Mouse (Mus musculus) MEL (cell line): ENCODE measurements around the gene Akr1e1. TPM values are rescaled to one million over a fixed set of nuclear protein-coding genes. Genes with fewer than 3 reads are reported as not detected.

Source experiments
- DNase-seq: peaks from one replicate; pipeline ENCODE4 v3.0.0; 2011; ENCODE audit warnings: low read depth, low spot score
- H3K27ac ChIP-seq: 2 replicates; pipeline ENCODE4 v1.5.1; 2012; ENCODE audit warnings: low read depth, mild to moderate bottlenecking, control low read depth, low read length, moderate library complexity; ENCODE audit not compliant: control insufficient read depth
- H3K27me3 ChIP-seq, 2 experiments: fragments of 150-350 bp in 1 of 2; sonication (generic) in 1 of 2; 2 replicates each; pipeline ENCODE4 v1.6.1; 2012; ENCODE audit warnings: low read length in 2 of 2, mild to moderate bottlenecking in 2 of 2, improper control_type of control experiment in 1 of 2, moderate library complexity in 1 of 2; ENCODE audit not compliant: insufficient read depth in 2 of 2, control insufficient read depth in 1 of 2
- H3K36me3 ChIP-seq, 2 experiments: 2 replicates each; pipeline ENCODE4 v1.6.1; 2012 to 2014; ENCODE audit warnings: low read length in 2 of 2, improper control_type of control experiment in 1 of 2, inconsistent platforms in 1 of 2, mild to moderate bottlenecking in 1 of 2; ENCODE audit not compliant: insufficient read depth in 2 of 2, control insufficient read depth in 1 of 2
- H3K4me1 ChIP-seq, 2 experiments: fragments of 150-350 bp in 1 of 2; sonication (generic) in 1 of 2; 2 replicates each; pipeline ENCODE4 v1.6.1; 2012; ENCODE audit warnings: low read length in 2 of 2, improper control_type of control experiment in 1 of 2, mild to moderate bottlenecking in 1 of 2; ENCODE audit not compliant: insufficient read depth in 2 of 2, control insufficient read depth in 1 of 2
- H3K4me3 ChIP-seq, 2 experiments: fragments of 150-350 bp in 1 of 2; sonication (generic) in 1 of 2; 2 replicates each; pipeline ENCODE4 v1.5.1; 2012; ENCODE audit warnings: low read depth in 2 of 2, low read length in 2 of 2, mild to moderate bottlenecking in 2 of 2, moderate library complexity in 2 of 2, control low read depth in 1 of 2, improper control_type of control experiment in 1 of 2; ENCODE audit not compliant: control insufficient read depth in 1 of 2, insufficient read depth in 1 of 2
- H3K79me2 ChIP-seq: 2 replicates; pipeline ENCODE4 v1.6.1; 2012; ENCODE audit warnings: mild to moderate bottlenecking, low read length, moderate library complexity; ENCODE audit not compliant: control insufficient read depth, poor library complexity, insufficient read depth
- H3K9ac ChIP-seq: 2 replicates; pipeline ENCODE4 v1.6.1; 2012; ENCODE audit warnings: low read depth, mild to moderate bottlenecking, control low read depth, low read length, moderate library complexity; ENCODE audit not compliant: control insufficient read depth, poor library complexity, severe bottlenecking
- H3K9me3 ChIP-seq: fragments of 150-350 bp; sonication (generic); replicated peaks from 2 replicates; pipeline ENCODE4 v1.6.1; 2012; ENCODE audit warnings: mild to moderate bottlenecking, low read length, improper control_type of control experiment, moderate library complexity; ENCODE audit not compliant: insufficient read depth
- BHLHE40 ChIP-seq: IDR thresholded peaks from 2 replicates; pipeline ENCODE4 v1.6.1; 2012; ENCODE audit warnings: low read depth, mild to moderate bottlenecking, inconsistent platforms, low read length, improper control_type of control experiment, borderline replicate concordance
- CHD1 ChIP-seq: IDR thresholded peaks from 2 replicates; pipeline ENCODE4 v1.6.1; 2012; ENCODE audit warnings: low read depth, mild to moderate bottlenecking, inconsistent platforms, low read length, improper control_type of control experiment
- CHD2 ChIP-seq: IDR thresholded peaks from 2 replicates; pipeline ENCODE4 v1.6.1; 2011; ENCODE audit warnings: low read length, improper control_type of control experiment
- EP300 ChIP-seq, 2 experiments: IDR thresholded peaks; 2 replicates each; pipeline ENCODE4 v1.6.1; 2011; ENCODE audit warnings: improper control_type of control experiment in 2 of 2, low read length in 2 of 2, low read depth in 1 of 2, mild to moderate bottlenecking in 1 of 2
- ETS1 ChIP-seq: IDR thresholded peaks from 2 replicates; pipeline ENCODE4 v1.6.1; 2012; ENCODE audit warnings: low read depth, mild to moderate bottlenecking, inconsistent platforms, low read length, improper control_type of control experiment, moderate library complexity
- GATA1 ChIP-seq: IDR thresholded peaks from 2 replicates; pipeline ENCODE4 v1.6.1; 2011; ENCODE audit warnings: low read depth, low read length, improper control_type of control experiment
- HCFC1 ChIP-seq: IDR thresholded peaks from 2 replicates; pipeline ENCODE4 v1.6.1; 2012; ENCODE audit warnings: low read depth, mild to moderate bottlenecking, inconsistent platforms, low read length, improper control_type of control experiment, moderate library complexity
- JUND ChIP-seq: IDR thresholded peaks from 2 replicates; pipeline ENCODE4 v1.6.1; 2011; ENCODE audit warnings: low read depth, mild to moderate bottlenecking, improper control_type of control experiment, low read length
- KAT2A ChIP-seq: conservative IDR thresholded peaks from 2 replicates; pipeline ENCODE4 v1.6.1; 2012; ENCODE audit warnings: low read depth, low read length, improper control_type of control experiment, inconsistent platforms
- MAX ChIP-seq: IDR thresholded peaks from 2 replicates; pipeline ENCODE4 v1.6.1; 2011; ENCODE audit warnings: low read length, improper control_type of control experiment
- MAZ ChIP-seq: IDR thresholded peaks from 2 replicates; pipeline ENCODE4 v1.6.1; 2012; ENCODE audit warnings: low read depth, mild to moderate bottlenecking, inconsistent platforms, low read length, improper control_type of control experiment
- MYB ChIP-seq: IDR thresholded peaks from 2 replicates; pipeline ENCODE4 v1.6.1; 2011; ENCODE audit warnings: mild to moderate bottlenecking, low read depth, low read length, improper control_type of control experiment
- MYC ChIP-seq: IDR thresholded peaks from 2 replicates; pipeline ENCODE4 v1.6.1; 2011; ENCODE audit warnings: low read depth, mild to moderate bottlenecking, low read length, improper control_type of control experiment, moderate library complexity
- NELFE ChIP-seq: IDR thresholded peaks from 2 replicates; pipeline ENCODE4 v1.6.1; 2011; ENCODE audit warnings: low read depth, low read length, improper control_type of control experiment
- NRF1 ChIP-seq: IDR thresholded peaks from 2 replicates; pipeline ENCODE4 v1.6.1; 2014; ENCODE audit warnings: low read depth, mild to moderate bottlenecking, inconsistent platforms, low read length, improper control_type of control experiment, moderate library complexity; ENCODE audit not compliant: poor library complexity, insufficient read depth, severe bottlenecking
- POLR2A ChIP-seq, 2 experiments: IDR thresholded peaks; 2 replicates each; pipeline ENCODE4 v1.6.1; 2011 to 2012; ENCODE audit warnings: low read length in 2 of 2, mild to moderate bottlenecking in 2 of 2, control low read depth in 1 of 2, improper control_type of control experiment in 1 of 2, low read depth in 1 of 2, moderate library complexity in 1 of 2; ENCODE audit not compliant: control insufficient read depth in 1 of 2, insufficient read depth in 1 of 2, poor library complexity in 1 of 2
- POLR2AphosphoS2 ChIP-seq: IDR thresholded peaks from 2 replicates; pipeline ENCODE4 v1.6.1; 2011; ENCODE audit warnings: low read length, improper control_type of control experiment
- POLR2AphosphoS5 ChIP-seq: IDR thresholded peaks from 2 replicates; pipeline ENCODE4 v1.6.1; 2012; ENCODE audit warnings: low read depth, borderline replicate concordance, mild to moderate bottlenecking, inconsistent platforms, low read length, moderate library complexity, mixed read lengths
- RCOR1 ChIP-seq: IDR thresholded peaks from 2 replicates; pipeline ENCODE4 v1.6.1; 2012; ENCODE audit warnings: low read depth, mild to moderate bottlenecking, inconsistent platforms, low read length, improper control_type of control experiment
- SMC3 ChIP-seq: IDR thresholded peaks from 2 replicates; pipeline ENCODE4 v1.6.1; 2011; ENCODE audit warnings: low read depth, low read length, improper control_type of control experiment
- TAL1 ChIP-seq: IDR thresholded peaks from 2 replicates; pipeline ENCODE4 v1.6.1; 2012; ENCODE audit warnings: mild to moderate bottlenecking, inconsistent platforms, low read length, moderate library complexity, mixed read lengths
- TBP ChIP-seq: IDR thresholded peaks from 2 replicates; pipeline ENCODE4 v1.8.0; 2011; ENCODE audit warnings: low read depth, low read length, improper control_type of control experiment
- UBTF ChIP-seq: IDR thresholded peaks from 2 replicates; pipeline ENCODE4 v1.6.1; 2012; ENCODE audit warnings: low read depth, mild to moderate bottlenecking, inconsistent platforms, low read length, improper control_type of control experiment, moderate library complexity, borderline replicate concordance; ENCODE audit not compliant: insufficient read depth
- ZC3H11A ChIP-seq: IDR thresholded peaks from 2 replicates; pipeline ENCODE4 v1.6.1; 2012; ENCODE audit warnings: low read depth, mild to moderate bottlenecking, inconsistent platforms, low read length, improper control_type of control experiment
- ZKSCAN1 ChIP-seq: IDR thresholded peaks from 2 replicates; pipeline ENCODE4 v1.6.1; 2012; ENCODE audit warnings: low read depth, mild to moderate bottlenecking, inconsistent platforms, low read length, improper control_type of control experiment, moderate library complexity
- ZMIZ1 ChIP-seq: IDR thresholded peaks from 2 replicates; pipeline ENCODE4 v1.6.1; 2012; ENCODE audit warnings: low read depth, mild to moderate bottlenecking, inconsistent platforms, low read length, improper control_type of control experiment, moderate library complexity
- polyA plus RNA-seq, 2 experiments: library from polyadenylated mRNA; stranded (reverse) in 1 of 2; unstranded in 1 of 2; fragments of >175 nt in 1 of 2; fragments of >200 nt in 1 of 2; gene quantifications; 2 replicates each; pipeline versions ENCODE4 v1.2.1 to v1.2.4; 2012; ENCODE audit warnings: low replicate concordance in 2 of 2, low read depth in 1 of 2; ENCODE audit not compliant: insufficient read length in 2 of 2, insufficient read depth in 1 of 2, missing spikeins in 1 of 2
- total RNA-seq: library from RNA; depleted of rRNA; stranded (reverse); fragments of 300-350 nt; gene quantifications from 2 replicates; pipeline ENCODE4 v1.2.3, GENCODE M21; 2012

Gene Akr1e1
- total and polyA plus RNA-seq, 3 experiments, result 13.8 to 16.2 TPM; not detected in 1

GRCm38 (mm10) chr13:4560500-4560899, 48.5 kb downstream of the Akr1e1 start:
- no peak overlapping the region for H3K27ac ChIP-seq
- H3K79me2 ChIP-seq, result no peaks in the 10 kb centered on the region
- TF ChIP-seq CHD2, result no peak
- TF ChIP-seq RCOR1, result no peak
- TF ChIP-seq ZMIZ1, result no peak
- TF ChIP-seq MAX, result no peak
- TF ChIP-seq POLR2A (IDR thresholded peaks at IDR 0.05; ENCODE audit: control insufficient read depth in 1 of 2, insufficient read depth in 1 of 2, low read depth in 1 of 2, low read length in 2 of 2, poor library complexity in 1 of 2), result no peak
- no peak for TF ChIP-seq SMC3
- no peak for TF ChIP-seq KAT2A
- TF ChIP-seq ZC3H11A, result no peak
- TF ChIP-seq ETS1, result no peak
- TF ChIP-seq EP300 (IDR thresholded peaks at IDR 0.05; ENCODE audit: low read depth in 1 of 2, low read length in 2 of 2), result no peak
- TF ChIP-seq MAZ, result no peak
- TF ChIP-seq TAL1, result no peak
- no peak for TF ChIP-seq MYC
- no peak for TF ChIP-seq JUND
- TF ChIP-seq UBTF, result no peak
- TF ChIP-seq GATA1, result no peak
- TF ChIP-seq NELFE, result no peak
- no peak for TF ChIP-seq POLR2AphosphoS2
- H3K4me1 ChIP-seq, result no peaks in the 10 kb centered on the region
- DNase-seq, result no peak
- no peaks in the 10 kb centered on the region for H3K27me3 ChIP-seq
- no peak overlapping the region for H3K9ac ChIP-seq
- no peak overlapping the region for H3K4me3 ChIP-seq
- H3K9me3 ChIP-seq, result no peaks in the 10 kb centered on the region
- peaks cover 0 to 2% of the 10 kb centered on the region in 2 experiments; a peak in 2 of 4 replicates for H3K36me3 ChIP-seq

- Histone ChIP-seq H3K9ac (no peak overlapping the region), H3K4me3 (no peak overlapping the region), H3K9me3 (no peaks in the 10 kb centered on the region), H3K36me3 (peaks cover 0 to 2% of the 10 kb centered on the region in 2 experiments; a peak in 2 of 4 replicates), H3K27me3 (no peaks in the 10 kb centered on the region), H3K79me2 (no peaks in the 10 kb centered on the region), H3K27ac (no peak overlapping the region), H3K4me1 (no peaks in the 10 kb centered on the region)
- TF ChIP-seq MAZ (no peak), UBTF (no peak), MYB (no peak), POLR2AphosphoS2 (no peak), MAX (no peak), TBP (no peak), GATA1 (no peak), ZKSCAN1 (no peak), NELFE (no peak), JUND (no peak), NRF1 (no peak), EP300 (IDR thresholded peaks at IDR 0.05; ENCODE audit: low read depth in 1 of 2, low read length in 2 of 2) (no peak), POLR2AphosphoS5 (no peak), KAT2A (no peak), CHD1 (no peak), HCFC1 (no peak), BHLHE40 (no peak), ZMIZ1 (no peak)
- peak; percentile 49 for DNase-seq
Measured at GRCm38 (mm10) chr13:4559143-4559542, 49.8 kb downstream of the Akr1e1 start.
